Mouse (Mus musculus) adrenal gland, adult (tissue): ENCODE measurements around the gene Nrde2.
"Not testable (repeated sequence)": the region's sequence is repeated elsewhere in the genome, so short reads cannot be mapped to it uniquely, and the experiment has no call there.

Experiments
- DNase-seq, 2 experiments: peaks; one replicate each; pipeline ENCODE4 v3.0.0; 2022 to 2023; ENCODE audit warnings: low spot score in 1 of 2; ENCODE audit not compliant: inconsistent age in 2 of 2

Nrde2 gene

GRCm38 (mm10) chr12:100159261-100159975 lies at the start of gene Nrde2:
Nrde2 (minus strand) TSS chr12:100159653.
- DNase-seq, result peak; percentile 92 to 98

GRCm38 (mm10) chr12:100206926-100207325 lies 47.5 kb upstream of the Nrde2 start:
- peak in 1 of 2 experiments; percentile 73 for DNase-seq

- no peak for DNase-seq
Measured at GRCm38 (mm10) chr12:100206521-100206920, 47.1 kb upstream of the Nrde2 start.

GRCm38 (mm10) chr12:100205156-100205555 lies 45.7 kb upstream of the Nrde2 start:
- DNase-seq, result no peak

GRCm38 (mm10) chr12:100203759-100204158 lies 44.3 kb upstream of the Nrde2 start:
- peak in 1 of 2 experiments; percentile 24 for DNase-seq

- DNase-seq, result peak; percentile 93 to 97
Measured at GRCm38 (mm10) chr12:100201838-100202237, 42.4 kb upstream of the Nrde2 start.

GRCm38 (mm10) chr12:100201363-100201711 lies 41.9 kb upstream of the Nrde2 start:
- DNase-seq, result no peak

- DNase-seq, result peak in 1 of 2 experiments; percentile 88
Measured at GRCm38 (mm10) chr12:100200645-100201362, 41.4 kb upstream of the Nrde2 start.

GRCm38 (mm10) chr12:100199891-100200644 lies 40.6 kb upstream of the Nrde2 start:
- peak; percentile 82 to 92 for DNase-seq

- peak; percentile 94 to 98 for DNase-seq
Measured at GRCm38 (mm10) chr12:100198967-100199660, 39.7 kb upstream of the Nrde2 start, which contains the start of gene Calm1. Calm1 (plus strand) TSS chr12:100199435.

- peak in 1 of 2 experiments; percentile 51 for DNase-seq
Measured at GRCm38 (mm10) chr12:100196786-100197185, 37.3 kb upstream of the Nrde2 start.

GRCm38 (mm10) chr12:100194181-100194580 lies 34.7 kb upstream of the Nrde2 start:
- DNase-seq, result no peak

GRCm38 (mm10) chr12:100190802-100191201 lies 31.3 kb upstream of the Nrde2 start:
- DNase-seq, result no peak

- DNase-seq, result peak; percentile 50 to 82
Measured at GRCm38 (mm10) chr12:100187756-100188430, 28.4 kb upstream of the Nrde2 start.

GRCm38 (mm10) chr12:100187013-100187755 lies 27.7 kb upstream of the Nrde2 start:
- DNase-seq, result peak; percentile 99 to 100

GRCm38 (mm10) chr12:100186376-100186775 lies 26.9 kb upstream of the Nrde2 start:
- DNase-seq, result peak in 1 of 2 experiments; percentile 81

GRCm38 (mm10) chr12:100185897-100186296 lies 26.4 kb upstream of the Nrde2 start:
- DNase-seq, result peak in 1 of 2 experiments; percentile 68

GRCm38 (mm10) chr12:100184976-100185375 lies 25.5 kb upstream of the Nrde2 start:
- not testable (repeated sequence) for DNase-seq

GRCm38 (mm10) chr12:100183970-100184369 lies 24.5 kb upstream of the Nrde2 start:
- peak in 1 of 2 experiments; percentile 29 for DNase-seq

- DNase-seq, result no peak
Measured at GRCm38 (mm10) chr12:100182676-100183075, 23.2 kb upstream of the Nrde2 start.
